Mouse (Mus musculus): ENCODE results near the gene Ctnnd1.

DNA sequence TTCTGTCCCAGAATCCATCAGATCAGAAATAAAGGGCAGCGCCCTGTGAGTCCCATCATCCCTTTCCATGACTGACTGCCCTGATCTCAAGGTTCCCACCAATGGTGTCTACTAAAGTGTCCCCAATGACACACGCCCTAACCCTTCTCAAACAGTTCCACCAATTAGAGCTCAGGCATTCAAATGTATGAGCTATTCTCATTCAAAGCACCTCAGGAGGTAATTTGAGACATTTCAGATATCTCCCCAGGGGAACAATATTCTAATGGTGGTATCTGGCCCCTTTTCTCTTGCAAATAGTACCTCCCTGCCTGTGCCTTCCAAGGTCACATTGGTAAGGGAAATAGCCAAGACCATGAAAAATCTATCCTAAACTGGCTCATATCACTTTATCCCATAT, 71.3 kb downstream of the Ctnnd1 start:
- TF ChIP-seq CTCF (IDR thresholded peaks at IDR 0.05; ENCODE audit: low read depth), result no peak
- no peak for TF ChIP-seq EP300 (optimal IDR thresholded peaks at IDR 0.05)
